ENCODE assay signal across 14 mouse cellular contexts in genomic region chr2:117765572-117765971, GRCm38 (mm10).
"Had no signal": no experiment of that assay in that cellular context is flagged by ENCODE, and none has a peak within 500 bp of the region (broad histone marks: within the 10 kb centered on the region; RNA-seq: fewer than 3 reads in every experiment).

No protein-coding gene starts in this region.

- H3K9me3 ChIP-seq: limb, embryonic 13.5 days; midbrain, embryonic 12.5 days; neural tube, embryonic 13.5 days had no signal

- DNase-seq: kidney, adult 11 months; kidney, adult 9 months; kidney, postnatal 25 days; left cerebral cortex, postnatal 4 days; lung, postnatal 14 days; right cerebral cortex, postnatal 25 days; thymus, adult 2 months; thymus, postnatal 25 days had no signal

- H3K4me1 ChIP-seq: limb, embryonic 13.5 days; midbrain, embryonic 12.5 days; neural tube, embryonic 13.5 days had no signal

- H3K4me3 ChIP-seq: layer of hippocampus, adult 2 months; limb, embryonic 13.5 days; midbrain, embryonic 12.5 days; neural tube, embryonic 13.5 days had no signal

- H3K27me3 ChIP-seq: limb, embryonic 13.5 days; midbrain, embryonic 12.5 days; neural tube, embryonic 13.5 days had no signal

- H3K36me3 ChIP-seq: limb, embryonic 13.5 days; midbrain, embryonic 12.5 days; neural tube, embryonic 13.5 days had no signal

- H3K27ac ChIP-seq: layer of hippocampus, adult 2 months; limb, embryonic 13.5 days; liver, embryonic 14.5 days; midbrain, embryonic 12.5 days; neural tube, embryonic 13.5 days had no signal

- H3K9ac ChIP-seq: limb, embryonic 13.5 days; liver, embryonic 14.5 days; midbrain, embryonic 12.5 days; neural tube, embryonic 13.5 days had no signal

- ATAC-seq: midbrain, embryonic 16.5 days had no signal

- H3K4me2 ChIP-seq: limb, embryonic 13.5 days; midbrain, embryonic 12.5 days; neural tube, embryonic 13.5 days had no signal
